Mouse (Mus musculus): ENCODE measurements around the gene Snap23.
"Not testable (repeated sequence)": the region's sequence is repeated elsewhere in the genome, so short reads cannot be mapped to it uniquely, and the experiment has no call there.

Snap23 gene

GRCm38 (mm10) chr2:120566886-120567797, at the start of gene Snap23:
Gene Snap23 (plus strand): TSS chr2:120567671.
- in situ Hi-C loops (cut with MboI; ENCODE audit: low sequenced_read_pairs), result no loop called here

- in situ Hi-C loops (cut with MboI; ENCODE audit: low sequenced_read_pairs), result no loop called here
These were observed 48.8 kb upstream of the Snap23 start for GRCm38 (mm10) chr2:120518547-120519210.

DNA sequence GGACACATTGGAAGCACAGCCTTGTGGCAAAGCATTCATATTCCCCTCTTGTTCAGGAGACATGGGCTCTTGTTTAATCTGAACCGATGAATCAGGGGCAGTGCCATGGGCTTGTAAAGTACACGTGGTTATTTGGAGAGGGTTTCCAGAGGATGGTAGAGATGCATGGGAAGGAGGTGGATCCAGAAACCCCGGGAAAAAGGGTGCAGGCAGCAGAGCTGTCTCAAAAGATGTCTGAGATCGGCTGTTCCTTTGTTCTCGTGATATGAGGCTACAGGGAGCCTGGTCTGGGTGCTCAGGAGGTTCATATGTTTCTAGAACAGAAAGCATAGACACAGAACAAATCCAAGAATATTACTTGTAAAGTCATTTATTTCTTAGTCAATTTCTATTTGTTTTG, 40.7 kb upstream of the Snap23 start:
- in situ Hi-C loops (cut with MboI; ENCODE audit: low sequenced_read_pairs), result no loop called here

GRCm38 (mm10) chr2:120529531-120529930, 37.9 kb upstream of the Snap23 start:
- in situ Hi-C loops (cut with MboI; ENCODE audit: low sequenced_read_pairs), result no loop called here

DNA sequence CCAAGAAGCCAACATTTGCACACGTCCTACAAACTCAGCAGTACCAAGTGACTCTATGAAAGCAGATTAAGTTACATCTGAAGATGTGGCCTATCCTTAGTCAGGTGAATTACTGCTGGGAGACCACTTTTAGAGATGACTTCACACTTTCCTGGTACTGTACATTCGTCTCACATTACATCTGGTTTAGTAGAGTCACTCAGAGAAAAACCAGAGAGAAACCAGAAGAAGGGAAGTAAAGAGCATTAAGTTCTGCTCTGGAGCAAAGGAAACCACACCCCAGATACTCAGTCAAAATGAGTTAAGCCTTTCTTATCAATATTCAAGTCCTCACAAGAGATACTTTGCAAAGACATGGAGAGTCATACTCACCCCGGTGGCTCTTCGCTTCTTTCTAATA, 36.2 kb upstream of the Snap23 start:
- in situ Hi-C loops (cut with MboI; ENCODE audit: low sequenced_read_pairs), result no loop called here

GRCm38 (mm10) chr2:120539333-120539732, 28.1 kb upstream of the Snap23 start:
- in situ Hi-C loops (cut with MboI; ENCODE audit: low sequenced_read_pairs), result no loop called here

GRCm38 (mm10) chr2:120539778-120540208, 27.7 kb upstream of the Snap23 start:
- in situ Hi-C loops (cut with MboI; ENCODE audit: low sequenced_read_pairs), result no loop called here

GRCm38 (mm10) chr2:120544732-120545131, 22.7 kb upstream of the Snap23 start:
- in situ Hi-C loops (cut with MboI; ENCODE audit: low sequenced_read_pairs), result no loop called here

DNA sequence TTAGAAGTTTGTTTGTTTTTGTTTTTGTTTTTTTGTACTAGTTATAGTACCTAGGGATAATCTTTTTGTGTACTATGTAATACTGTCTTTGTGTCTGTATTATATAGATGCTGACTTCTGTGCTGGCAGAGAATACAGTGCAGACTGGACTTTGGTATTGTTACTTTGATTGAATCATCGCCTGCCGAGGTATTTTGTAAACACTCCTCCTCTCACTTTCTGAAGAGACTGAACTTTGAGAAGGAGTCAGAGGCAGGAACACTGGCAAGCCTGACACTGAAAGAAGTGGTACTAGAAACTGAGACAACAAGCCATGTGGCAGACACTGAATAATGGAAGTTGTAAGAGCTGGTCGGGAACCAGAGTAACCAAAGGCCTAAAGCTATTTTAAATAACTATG, 10.6 kb upstream of the Snap23 start:
- in situ Hi-C loops (cut with MboI; ENCODE audit: low sequenced_read_pairs), result no loop called here

GRCm38 (mm10) chr2:120558813-120559212, 8.7 kb upstream of the Snap23 start:
- in situ Hi-C loops (cut with MboI; ENCODE audit: low sequenced_read_pairs), result no loop called here

DNA sequence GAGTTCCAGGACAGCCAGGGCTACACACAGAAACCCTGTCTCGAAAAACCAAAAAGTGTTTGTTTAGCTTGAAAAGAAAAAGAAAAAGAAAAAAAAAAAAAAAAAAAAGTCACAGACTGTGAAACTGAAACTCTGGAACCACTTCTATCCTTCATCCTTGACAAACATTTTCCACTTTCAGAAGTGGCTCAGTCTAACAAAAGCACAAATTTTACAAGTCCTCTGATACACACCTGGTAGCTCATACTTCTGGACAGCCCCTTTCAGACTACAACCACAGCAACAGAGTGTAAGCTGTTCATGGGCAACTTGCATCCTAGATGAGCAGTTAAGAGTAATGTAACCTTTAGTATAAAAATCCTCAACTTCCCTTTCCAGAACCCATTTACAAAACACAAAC, 5.9 kb upstream of the Snap23 start:
- in situ Hi-C loops (cut with MboI; ENCODE audit: low sequenced_read_pairs), result no loop called here

- in situ Hi-C loops (cut with MboI; ENCODE audit: low sequenced_read_pairs), result no loop called here
These were observed 4.6 kb upstream of the Snap23 start for GRCm38 (mm10) chr2:120562859-120563234.

- in situ Hi-C loops (cut with MboI; ENCODE audit: low sequenced_read_pairs), result no loop called here
These were observed 4.1 kb upstream of the Snap23 start, which contains the start of gene Zfp106 for GRCm38 (mm10) chr2:120563235-120563990. Gene Zfp106 (minus strand): TSS chr2:120563843.

GRCm38 (mm10) chr2:120564548-120565188, 2.8 kb upstream of the Snap23 start:
- in situ Hi-C loops (cut with MboI; ENCODE audit: low sequenced_read_pairs), result not testable (repeated sequence)

DNA sequence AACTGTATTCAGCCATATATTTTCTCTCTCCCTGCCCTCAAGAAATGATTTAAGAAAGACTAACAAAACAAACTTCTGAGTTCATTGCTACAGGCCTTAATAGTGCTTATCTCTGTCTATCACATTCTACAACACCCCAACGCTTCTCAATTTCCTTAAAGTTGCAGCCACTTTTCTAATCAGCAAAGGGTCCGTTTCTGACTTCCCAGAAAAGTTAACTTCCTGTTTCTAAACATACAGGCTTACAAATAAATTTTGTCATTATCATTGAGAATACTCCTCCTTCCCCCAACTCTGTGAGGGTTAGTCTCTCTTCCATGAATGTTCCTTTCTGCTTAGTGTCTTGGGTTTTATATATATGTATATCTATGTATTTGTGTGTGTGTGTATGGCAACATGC, 2.1 kb upstream of the Snap23 start:
- in situ Hi-C loops (cut with MboI; ENCODE audit: low sequenced_read_pairs), result no loop called here

DNA sequence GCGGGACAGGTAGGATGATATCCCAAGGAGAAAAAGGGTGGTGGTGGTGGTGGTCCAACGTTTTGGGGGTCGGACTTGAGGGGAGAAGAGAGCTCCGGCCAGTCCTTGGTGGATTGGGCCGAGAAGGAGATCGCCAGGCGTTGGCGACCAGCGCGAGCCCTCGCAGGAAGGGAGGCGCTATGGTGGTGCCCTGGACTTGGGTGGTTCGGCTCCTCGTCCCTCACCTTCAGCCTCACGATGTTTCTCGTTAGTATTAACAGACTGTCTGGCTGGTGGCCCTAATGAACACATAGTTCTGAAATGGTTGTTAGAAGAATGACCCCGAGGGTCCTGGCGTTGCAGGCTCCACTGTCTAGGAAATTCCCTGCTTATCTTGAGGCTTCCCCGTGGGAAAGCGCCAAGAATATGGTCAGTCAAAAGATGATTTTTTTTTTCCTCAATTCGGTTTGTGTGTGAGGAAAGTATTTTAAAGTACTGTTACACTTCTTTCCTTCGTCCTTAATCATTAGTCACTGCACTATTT, 388 bp downstream of the Snap23 start:
- in situ Hi-C loops (cut with MboI; ENCODE audit: low sequenced_read_pairs), result no loop called here

DNA sequence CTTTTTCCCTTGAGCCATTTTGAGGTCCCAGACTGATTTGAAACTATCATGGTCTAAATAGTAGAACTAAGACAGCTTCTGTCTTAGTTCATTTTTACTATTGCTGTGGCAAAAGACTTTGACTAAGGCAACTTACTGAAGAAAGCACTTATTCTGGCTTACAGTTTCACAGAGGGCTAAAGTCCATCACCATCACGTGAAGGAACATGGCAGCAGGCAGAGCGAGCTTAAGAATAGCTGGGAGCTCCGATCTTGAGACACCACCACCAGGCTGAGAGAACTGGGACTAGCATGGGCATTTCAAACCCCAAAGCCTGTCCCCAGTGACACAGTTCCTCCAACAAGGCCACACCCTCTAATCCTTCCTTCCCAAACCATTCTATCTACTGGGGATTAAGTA, 3.6 kb downstream of the Snap23 start:
- in situ Hi-C loops (cut with MboI; ENCODE audit: low sequenced_read_pairs), result no loop called here

- in situ Hi-C loops (cut with MboI; ENCODE audit: low sequenced_read_pairs), result not testable (repeated sequence)
These were observed 4.7 kb downstream of the Snap23 start for GRCm38 (mm10) chr2:120572161-120572560.

DNA sequence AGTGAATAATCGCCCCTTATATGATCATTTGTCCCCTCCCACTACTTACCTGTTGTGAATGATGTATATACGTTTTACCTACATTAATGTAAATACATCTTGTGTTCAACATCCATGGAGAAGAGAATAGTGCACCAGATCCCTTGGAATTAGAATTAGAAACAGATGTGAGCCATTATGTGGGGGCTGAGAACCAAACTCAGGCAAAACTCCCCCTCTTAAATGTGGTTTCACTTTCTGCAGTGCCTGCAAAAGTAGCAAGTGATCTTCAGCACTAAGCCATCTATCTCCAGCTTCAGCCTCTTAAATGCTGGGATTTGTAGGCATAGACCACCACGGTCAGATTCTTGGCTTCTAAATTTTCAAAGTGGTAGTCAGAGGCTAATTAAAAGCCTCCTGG, 7.7 kb downstream of the Snap23 start:
- in situ Hi-C loops (cut with MboI; ENCODE audit: low sequenced_read_pairs), result no loop called here

DNA sequence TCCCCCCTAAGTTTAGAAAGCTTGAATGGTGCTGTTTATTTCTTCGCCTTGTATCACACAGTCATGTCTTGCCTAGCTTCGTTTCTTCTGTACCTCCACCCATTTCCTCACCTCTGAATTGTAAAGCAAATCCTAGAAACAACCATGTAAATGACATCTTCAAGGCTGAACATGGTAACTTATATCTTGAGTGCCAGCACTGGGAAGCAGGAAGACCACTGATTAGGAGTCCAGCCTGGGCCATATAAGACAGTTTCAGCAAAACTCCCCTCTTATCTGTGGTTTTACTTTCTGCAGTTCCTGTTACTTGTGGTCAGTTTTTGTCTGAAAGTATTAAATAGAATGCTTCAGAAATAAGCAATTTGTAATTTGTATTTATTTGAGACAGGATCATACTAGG, 8.5 kb downstream of the Snap23 start:
- in situ Hi-C loops (cut with MboI; ENCODE audit: low sequenced_read_pairs), result no loop called here

DNA sequence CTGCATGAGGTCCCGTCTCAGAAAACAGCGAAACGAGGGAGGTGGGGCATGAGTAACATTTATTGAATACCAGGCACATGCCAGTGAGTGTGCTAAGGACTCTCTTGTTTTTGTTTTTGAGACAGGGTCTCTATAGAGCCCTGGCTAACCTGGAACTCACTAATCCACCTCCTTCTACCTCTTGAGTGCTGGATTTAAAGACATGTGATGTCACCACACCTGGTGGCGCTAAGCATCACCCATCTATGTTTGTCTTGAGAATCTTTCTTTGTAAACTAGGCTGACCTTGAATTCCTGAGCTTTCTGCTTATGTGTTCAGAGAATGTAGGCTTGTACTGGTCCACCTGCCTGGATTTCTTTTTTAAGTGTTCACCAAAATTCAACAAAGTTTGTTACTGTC, 10.3 kb downstream of the Snap23 start:
- in situ Hi-C loops (cut with MboI; ENCODE audit: low sequenced_read_pairs), result no loop called here
